Mouse (Mus musculus) mammary gland, adult 2 months (tissue): Measurements from ENCODE around the gene Stard9. TPM values are rescaled to one million over a fixed set of nuclear protein-coding genes. Genes with fewer than 3 reads are reported as not detected.

Experiments used
- polyA plus RNA-seq: library from polyadenylated mRNA; depleted of rRNA; stranded (reverse); fragments of >200 nt; gene quantifications from 2 replicates; pipeline ENCODE4 v1.2.3, GENCODE M21; 2012; ENCODE audit warnings: low replicate concordance; rRNA removed

The Stard9 gene
- 8.2 and 18.1 TPM in 2 replicates for polyA plus RNA-seq

GRCm38 (mm10) chr2:120628886-120629735 lies at the start of gene Stard9:
TSS of gene Stard9 (plus strand) at chr2:120629121.

DNA sequence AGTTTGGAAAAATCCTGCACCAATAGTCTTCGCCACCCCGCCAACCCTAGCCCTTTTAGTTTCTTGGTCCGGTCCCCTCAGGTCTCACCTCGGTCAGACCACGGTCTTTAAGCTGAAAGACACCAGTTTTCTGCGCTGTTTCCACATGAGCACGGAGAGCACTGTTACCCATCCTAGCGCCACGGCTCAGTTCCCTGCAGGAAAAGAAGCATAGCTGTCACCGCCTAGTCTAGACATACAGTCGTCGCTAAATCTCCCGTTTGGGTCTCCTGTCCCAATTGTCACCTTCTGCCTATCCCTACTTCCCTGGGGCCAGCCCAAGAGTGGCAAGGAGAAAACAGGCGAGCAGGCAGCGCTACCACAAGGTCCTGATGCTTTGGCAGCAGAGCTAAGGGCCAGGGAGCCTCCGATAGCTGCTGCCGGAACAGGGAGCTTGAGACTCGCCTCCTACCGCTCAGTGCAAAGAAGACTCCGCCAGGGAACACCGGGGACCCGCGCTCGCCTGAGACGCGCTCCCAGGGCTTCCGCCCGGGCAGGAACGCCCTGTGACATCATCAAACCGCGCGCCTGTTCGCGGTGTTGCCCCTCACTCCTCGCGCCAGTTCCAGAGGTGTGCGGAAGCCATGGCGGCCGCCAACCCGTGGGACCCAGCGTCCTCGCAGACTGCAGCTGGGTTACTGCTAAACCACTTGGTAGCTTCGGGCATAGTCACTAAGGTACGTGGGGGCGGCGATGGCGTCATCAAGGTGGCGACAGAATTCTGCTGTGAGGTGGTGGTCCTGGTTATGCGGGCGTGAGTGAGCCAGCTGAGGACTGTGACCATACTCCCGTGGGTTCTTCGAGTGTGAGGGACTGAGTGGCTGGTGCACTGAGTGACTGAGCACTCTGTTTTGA lies 19.8 kb upstream of the Stard9 start, which contains the start of the genes Haus2 and Lrrc57:
Gene Haus2, plus strand, starts transcription at position 554 of the 894 bp plus-strand sequence.
Gene Lrrc57, minus strand, starts transcription at position 691 of the 894 bp plus-strand sequence.

Other genes with a start within 250 kb of the Stard9 start
- 17.6 and 27.6 TPM in 2 replicates for gene Ganc, start 225.2 kb upstream of the Stard9 start, polyA plus RNA-seq
- gene Tmem87a, start 225.0 kb upstream of the Stard9 start, polyA plus RNA-seq: 6.5 and 18.1 TPM in 2 replicates
- gene Capn3, start 173.1 kb upstream of the Stard9 start, polyA plus RNA-seq: 1.6 and 25.4 TPM in 2 replicates
- 51.8 and 142 TPM in 2 replicates for gene Zfp106, start 65.3 kb upstream of the Stard9 start, polyA plus RNA-seq
- gene Snap23, start 61.5 kb upstream of the Stard9 start, polyA plus RNA-seq: 3.6 and 12.2 TPM in 2 replicates
- 1.3 and 3.4 TPM in 2 replicates for gene Haus2, start 19.7 kb upstream of the Stard9 start, polyA plus RNA-seq
- 5.2 and 12.1 TPM in 2 replicates for gene Lrrc57, start 19.6 kb upstream of the Stard9 start, polyA plus RNA-seq
- gene Cdan1, start 221.0 kb downstream of the Stard9 start, polyA plus RNA-seq: 18.2 and 22.0 TPM in 2 replicates
- 2.3 and 4.2 TPM in 2 replicates for gene Ttbk2, start 221.5 kb downstream of the Stard9 start, polyA plus RNA-seq